Mouse (Mus musculus) central nervous system, embryonic 18 days (tissue): ENCODE data around the gene Emcn. TPM values are rescaled to one million over a fixed set of nuclear protein-coding genes. Genes with fewer than 3 reads are reported as not detected.

Source experiments
- polyA plus RNA-seq: library from polyadenylated mRNA; depleted of rRNA; stranded (reverse); fragments of >200 nt; gene quantifications from 2 replicates; pipeline ENCODE4 v1.2.3, GENCODE M21; 2012; rRNA removed

The Emcn gene
- 9.9 and 12.5 TPM in 2 replicates for polyA plus RNA-seq

DNA sequence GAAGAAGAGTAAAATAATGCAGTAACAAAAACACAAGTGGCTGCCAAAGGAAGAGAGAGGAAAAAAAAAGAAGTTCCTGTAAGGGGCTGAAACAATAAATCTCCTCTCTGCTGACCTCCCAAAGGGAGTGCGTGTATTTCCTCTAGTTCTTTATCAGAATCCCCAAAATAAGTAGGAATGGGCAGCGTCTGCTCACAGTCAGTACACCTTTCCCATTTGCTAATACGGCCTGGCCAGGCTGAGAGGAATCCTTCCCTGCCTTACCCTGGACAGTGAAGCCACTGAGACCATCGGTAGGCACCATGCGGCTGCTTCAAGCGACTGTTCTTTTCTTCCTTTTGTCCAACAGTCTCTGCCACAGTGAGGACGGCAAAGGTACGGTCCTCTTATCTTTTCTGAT, at the start of gene Emcn:
Gene Emcn, plus strand, starts transcription at position 130 of the 400 bp plus-strand sequence.

